In genomic region chr11:32534453-32535075, GRCm38 (mm10) we compare ENCODE assay signal across 8 mouse cellular contexts. TPM values are rescaled to one million over a fixed set of nuclear protein-coding genes. Genes with fewer than 3 reads are reported as not detected.
A peak's percentile ranks its signal among the peaks of the same experiment; 100 is the strongest.
DNase-seq lines count a peak whose midpoint lies in the region; ATAC-seq lines count a peak whose summit lies in the region.

No protein-coding gene starts in this region.

- H3K27me3 ChIP-seq in erythroblast, embryonic 14.5 days (ENCODE audit: control insufficient read depth), result peaks cover 9% of the 10 kb centered on the region; the same call in 1 of the 2 replicates
- H3K27me3 ChIP-seq in neural tube, embryonic 11.5 days (ENCODE audit: control insufficient read depth, insufficient read depth, low read length), result no peaks in the 10 kb centered on the region
- H3K27me3 ChIP-seq in limb, embryonic 11.5 days (ENCODE audit: control insufficient read depth, insufficient read depth, low read length), result peaks cover 5% of the 10 kb centered on the region; the same call in 1 of the 2 replicates
- H3K27me3 ChIP-seq in neural tube, embryonic 14.5 days (ENCODE audit: control insufficient read depth, insufficient read depth, low read length), result no peaks in the 10 kb centered on the region

- WGBS in neural tube, embryonic 11.5 days, result 77% methylated on average over 7 of the region's 7 CpGs
- 74% methylated on average over 7 of the region's 7 CpGs for WGBS in limb, embryonic 11.5 days
- WGBS in neural tube, embryonic 14.5 days, result 82% methylated on average over 7 of the region's 7 CpGs

- H3K9ac ChIP-seq in neural tube, embryonic 11.5 days (ENCODE audit: low read length), result no peak overlapping the region
- no peak overlapping the region for H3K9ac ChIP-seq in limb, embryonic 11.5 days (ENCODE audit: low read length)
- no peak overlapping the region for H3K9ac ChIP-seq in neural tube, embryonic 14.5 days (replicated peaks; ENCODE audit: low read depth, low read length)

- H3K4me1 ChIP-seq in erythroblast, embryonic 14.5 days (ENCODE audit: control insufficient read depth), result peaks cover 89% of the 10 kb centered on the region
- H3K4me1 ChIP-seq in neural tube, embryonic 11.5 days (ENCODE audit: control insufficient read depth, insufficient read depth, low read length), result peaks cover 18% of the 10 kb centered on the region
- H3K4me1 ChIP-seq in limb, embryonic 11.5 days (ENCODE audit: control insufficient read depth, insufficient read depth, low read length), result 0 out of 2 replicates have a peak, but pooled peaks cover 7% of the 10 kb centered on the region
- peaks cover 12% of the 10 kb centered on the region for H3K4me1 ChIP-seq in neural tube, embryonic 14.5 days (ENCODE audit: control insufficient read depth, insufficient read depth, low read length)

- peak overlapping the region; percentile 92 for H3K4me3 ChIP-seq in erythroblast, embryonic 14.5 days (replicated peaks)
- peak overlapping the region; percentile 66 for H3K4me3 ChIP-seq in neural tube, embryonic 11.5 days (ENCODE audit: low read depth, low read length)
- no peak overlapping the region for H3K4me3 ChIP-seq in limb, embryonic 11.5 days (ENCODE audit: low read depth, low read length)
- peak overlapping the region; percentile 61; the same call in 1 of the 2 replicates for H3K4me3 ChIP-seq in neural tube, embryonic 14.5 days (ENCODE audit: low read depth, low read length)

- no peak for DNase-seq in neural tube, embryonic 11.5 days (ENCODE audit: low spot score)
- no peak for DNase-seq in neural tube, embryonic 10.5 days (ENCODE audit: extremely low spot score, low spot score)
- no peak for DNase-seq in limb, embryonic 11.5 days (ENCODE audit: low spot score)
- no peak for DNase-seq in MN1 (ENCODE audit: low spot score)
- DNase-seq in right cerebral cortex, postnatal 14 days, result no peak

- H3K27ac ChIP-seq in neural tube, embryonic 11.5 days (ENCODE audit: low read depth, low read length), result no peak overlapping the region
- H3K27ac ChIP-seq in limb, embryonic 11.5 days (replicated peaks; ENCODE audit: low read depth, low read length), result no peak overlapping the region
- no peak overlapping the region for H3K27ac ChIP-seq in neural tube, embryonic 14.5 days (ENCODE audit: low read depth, low read length)

- H3K4me2 ChIP-seq in neural tube, embryonic 11.5 days (ENCODE audit: low read depth), result peak overlapping the region; percentile 94
- peak overlapping the region; percentile 93; the same call in 1 of the 2 replicates for H3K4me2 ChIP-seq in limb, embryonic 11.5 days (ENCODE audit: low read depth, severe bottlenecking)
- peak overlapping the region; percentile 98; the same call in 1 of the 2 replicates for H3K4me2 ChIP-seq in neural tube, embryonic 14.5 days (ENCODE audit: low read depth, low read length)

- no peaks in the 10 kb centered on the region for H3K9me3 ChIP-seq in erythroblast, embryonic 14.5 days (ENCODE audit: control insufficient read depth, low read length)
- H3K9me3 ChIP-seq in neural tube, embryonic 11.5 days (ENCODE audit: control insufficient read depth, low read length), result no peaks in the 10 kb centered on the region
- H3K9me3 ChIP-seq in limb, embryonic 11.5 days (ENCODE audit: control insufficient read depth, low read length), result no peaks in the 10 kb centered on the region
- no peaks in the 10 kb centered on the region for H3K9me3 ChIP-seq in neural tube, embryonic 14.5 days (ENCODE audit: control insufficient read depth, low read length)

- ATAC-seq in erythroblast, adult 5-6 weeks (replicated peaks; ENCODE audit: low FRiP score, poor library complexity, severe bottlenecking), result no peak
- no peak for ATAC-seq in neural tube, embryonic 11.5 days (ENCODE audit: insufficient read depth, low FRiP score, low TSS enrichment)
- no peak for ATAC-seq in limb, embryonic 11.5 days (ENCODE audit: insufficient number of reproducible peaks, low FRiP score, low TSS enrichment, low read depth)
- no peak for ATAC-seq in neural tube, embryonic 14.5 days (ENCODE audit: low read depth)

- peaks cover 43% of the 10 kb centered on the region for H3K36me3 ChIP-seq in erythroblast, embryonic 14.5 days (ENCODE audit: control insufficient read depth)
- no peaks in the 10 kb centered on the region for H3K36me3 ChIP-seq in neural tube, embryonic 11.5 days (ENCODE audit: control insufficient read depth, insufficient read depth, low read length)
- no peaks in the 10 kb centered on the region for H3K36me3 ChIP-seq in limb, embryonic 11.5 days (ENCODE audit: control insufficient read depth, insufficient read depth, low read length)
- no peaks in the 10 kb centered on the region for H3K36me3 ChIP-seq in neural tube, embryonic 14.5 days (ENCODE audit: control insufficient read depth, insufficient read depth, low read length)

RNA-seq across cellular contexts. Expression of gene Stk10, which starts 1.5 kb away (rescaled TPM):
- polyA plus RNA-seq in erythroblast, embryonic 14.5 days (2012), result 2.8 and 3.8 TPM in 2 replicates
- 11.5 and 18.3 TPM in 2 replicates for total RNA-seq in erythroblast, adult 5-6 weeks (2015; ENCODE audit: low replicate concordance)
- 9.9 and 19.2 TPM in 2 replicates for total RNA-seq in erythroblast, adult 5-6 weeks (2017; ENCODE audit: low replicate concordance)
- 2.1 and 2.4 TPM in 2 replicates for polyA plus RNA-seq in neural tube, embryonic 11.5 days (2014; fragmentation: Nextera tagmentation; extraction: Ambion mirVana)
- polyA plus RNA-seq in limb, embryonic 11.5 days (2014; fragmentation: Nextera tagmentation; extraction: Ambion mirVana), result 1.8 and 2.0 TPM in 2 replicates
- 1.4 and 2.0 TPM in 2 replicates for polyA plus RNA-seq in neural tube, embryonic 14.5 days (2014; fragmentation: Nextera tagmentation; extraction: Ambion mirVana)

RNA-seq across cellular contexts. Expression of gene Efcab9, which starts 2.7 kb away (rescaled TPM):
- 0.07 TPM in 1 of 2 replicates, not detected in the other for polyA plus RNA-seq in erythroblast, embryonic 14.5 days (2012)
- total RNA-seq in erythroblast, adult 5-6 weeks (2015; ENCODE audit: low replicate concordance), result not detected in 2 replicates
- total RNA-seq in erythroblast, adult 5-6 weeks (2017; ENCODE audit: low replicate concordance), result not detected in 2 replicates
- 0.41 TPM in 1 of 2 replicates, not detected in the other for polyA plus RNA-seq in neural tube, embryonic 11.5 days (2014; fragmentation: Nextera tagmentation; extraction: Ambion mirVana)
- polyA plus RNA-seq in limb, embryonic 11.5 days (2014; fragmentation: Nextera tagmentation; extraction: Ambion mirVana), result not detected in 2 replicates
- polyA plus RNA-seq in neural tube, embryonic 14.5 days (2014; fragmentation: Nextera tagmentation; extraction: Ambion mirVana), result not detected in 2 replicates
